Mouse (Mus musculus): ENCODE results near the gene Idua.

Gene Idua

GRCm38 (mm10) chr5:108693872-108694288 lies 33.7 kb downstream of the Idua start:
- ChIA-PET CTCF (interaction anchor here (0.5 to 3.8 kb wide), 21 partner anchors 9 to 869 kb away, joined by 3 to 28 read pairs (median 6); partner anchors contain the start of gene Dgkq (in 1 of the 4)), POLR2A (interaction anchor here in 3 of 4 experiments (0.5 to 6.0 kb wide), 39 partner anchors 9 to 1755 kb away, joined by 3 to 52 read pairs (median 5); partner anchors contain the start of genes Dgkq (in 3 of the 3), Idua (in 3 of the 3), Gak (in 2 of the 3) and Pcgf3 (in 2 of the 3))

GRCm38 (mm10) chr5:108694352-108695261 lies 34.5 kb downstream of the Idua start:
- CTCF ChIA-PET = interaction anchor here (0.8 to 3.8 kb wide), 14 partner anchors 9 to 859 kb away, joined by 3 to 28 read pairs (median 6); no protein-coding TSS in a partner anchor
- POLR2A ChIA-PET = interaction anchor here in 3 of 4 experiments (0.6 to 6.0 kb wide), 34 partner anchors 8 to 773 kb away, joined by 3 to 52 read pairs (median 5); partner anchors contain the start of genes Dgkq (in 3 of the 3), Idua (in 3 of the 3), Gak (in 2 of the 3) and Pcgf3 (in 2 of the 3)

GRCm38 (mm10) chr5:108695861-108696260 lies 35.7 kb downstream of the Idua start:
- CTCF ChIA-PET = interaction anchor here in 2 of 4 experiments (0.6 to 2.0 kb wide), 4 partner anchors 16 to 462 kb away, joined by 3 to 4 read pairs (median 4); partner anchors contain the start of gene Dgkq (in 1 of the 2)
- POLR2A ChIA-PET = interaction anchor here in 3 of 4 experiments (0.7 to 6.0 kb wide), 7 partner anchors 12 to 643 kb away, joined by 3 to 52 read pairs (median 3); partner anchors contain the start of genes Dgkq (in 2 of the 3) and Pcgf3 (in 1 of the 3)

- ChIA-PET CTCF (interaction anchor here in 2 of 4 experiments (0.6 to 2.0 kb wide), 3 partner anchors 17 to 463 kb away, joined by 3 to 4 read pairs (median 4); partner anchors contain the start of gene Dgkq (in 1 of the 2)), POLR2A (interaction anchor here in 3 of 4 experiments (0.5 to 1.0 kb wide), 5 partner anchors 69 to 644 kb away, joined by 3 to 6 read pairs (median 3); partner anchors contain the start of gene Pcgf3 (in 1 of the 3))
These were observed 36.4 kb downstream of the Idua start for GRCm38 (mm10) chr5:108696542-108696941.

- CTCF ChIA-PET = no interaction called here
- POLR2A ChIA-PET = interaction anchor here in 2 of 4 experiments (1.4 to 3.4 kb wide), 2 partner anchors 28 kb away, joined by 4 to 14 read pairs; partner anchors contain the start of gene Dgkq (in 2 of the 2)
These were observed 37.2 kb downstream of the Idua start for GRCm38 (mm10) chr5:108697341-108697753.

- POLR2A ChIA-PET = interaction anchor here in 2 of 4 experiments (0.9 to 3.4 kb wide), 10 partner anchors 9 to 672 kb away, joined by 3 to 14 read pairs (median 3); partner anchors contain the start of gene Dgkq (in 2 of the 2)
- CTCF ChIA-PET = interaction anchor here in 2 of 4 experiments (0.6 to 1.2 kb wide), 3 partner anchors 19 to 50 kb away, joined by 3 to 5 read pairs (median 3); no protein-coding TSS in a partner anchor
These were observed 40.2 kb downstream of the Idua start for GRCm38 (mm10) chr5:108700346-108700745.

- CTCF ChIA-PET = interaction anchor here in 1 of 4 experiments (0.5 to 1.2 kb wide), 2 partner anchors 18 to 22 kb away, joined by 3 to 5 read pairs; no protein-coding TSS in a partner anchor
- POLR2A ChIA-PET = interaction anchor here in 2 of 4 experiments (0.7 to 1.5 kb wide), 4 partner anchors 18 to 50 kb away, joined by 3 to 4 read pairs (median 3); no protein-coding TSS in a partner anchor
These were observed 41.4 kb downstream of the Idua start for GRCm38 (mm10) chr5:108701341-108702021.

GRCm38 (mm10) chr5:108703754-108704626 lies 43.9 kb downstream of the Idua start:
- ChIA-PET POLR2A (interaction anchor here in 3 of 4 experiments (0.6 to 2.2 kb wide), 7 partner anchors 9 to 73 kb away, joined by 3 to 7 read pairs (median 5); partner anchors contain the start of gene Dgkq (in 1 of the 3)), CTCF (interaction anchor here in 2 of 4 experiments (0.6 to 1.2 kb wide), 4 partner anchors 10 to 613 kb away, joined by 3 to 5 read pairs (median 4); no protein-coding TSS in a partner anchor)

- POLR2A ChIA-PET = interaction anchor here in 2 of 4 experiments (1.1 to 2.0 kb wide), 4 partner anchors 8 to 28 kb away, joined by 3 to 7 read pairs (median 4); no protein-coding TSS in a partner anchor
- CTCF ChIA-PET = interaction anchor here in 3 of 4 experiments (0.5 to 1.2 kb wide), 5 partner anchors 12 to 673 kb away, joined by 3 to 4 read pairs (median 3); no protein-coding TSS in a partner anchor
These were observed 47.6 kb downstream of the Idua start for GRCm38 (mm10) chr5:108707758-108708157.

- CTCF ChIA-PET = interaction anchor here in 3 of 4 experiments (0.5 to 1.7 kb wide), 4 partner anchors 19 to 65 kb away, joined by 3 to 7 read pairs (median 4); no protein-coding TSS in a partner anchor
- POLR2A ChIA-PET = interaction anchor here in 2 of 4 experiments (1.1 to 2.0 kb wide), 4 partner anchors 9 to 338 kb away, joined by 3 to 7 read pairs (median 4); no protein-coding TSS in a partner anchor
These were observed 48.3 kb downstream of the Idua start for GRCm38 (mm10) chr5:108708419-108708818.

- CTCF ChIA-PET = interaction anchor here in 2 of 4 experiments (0.6 to 1.7 kb wide), 2 partner anchors 18 to 1001 kb away, joined by 7 read pairs; no protein-coding TSS in a partner anchor
These were observed 49.0 kb downstream of the Idua start for GRCm38 (mm10) chr5:108708981-108709731.

GRCm38 (mm10) chr5:108711968-108712367 lies 51.8 kb downstream of the Idua start:
- ChIA-PET POLR2A (interaction anchor here in 1 of 4 experiments (0.6 kb wide), 1 partner anchor 919 kb away, joined by 3 read pairs; no protein-coding TSS in a partner anchor), CTCF (no interaction called here)

More at GRCm38 (mm10) chr5:108708981-108709731, 49.0 kb downstream of the Idua start:
- POLR2A ChIA-PET = interaction anchor here in 3 of 4 experiments (0.6 to 2.0 kb wide), 8 partner anchors 8 to 338 kb away, joined by 3 to 7 read pairs (median 3); no protein-coding TSS in a partner anchor

- ChIA-PET POLR2A (no interaction called here), CTCF (no interaction called here)
These were observed 53.0 kb downstream of the Idua start for GRCm38 (mm10) chr5:108713096-108713495.

- ChIA-PET POLR2A (no interaction called here), CTCF (interaction anchor here in 2 of 4 experiments (1.3 to 1.7 kb wide), 2 partner anchors 13 kb away, joined by 3 to 5 read pairs; no protein-coding TSS in a partner anchor)
These were observed 53.6 kb downstream of the Idua start for GRCm38 (mm10) chr5:108713691-108714090.

GRCm38 (mm10) chr5:108714149-108714548 lies 54.0 kb downstream of the Idua start:
- CTCF ChIA-PET = interaction anchor here in 2 of 4 experiments (1.3 to 1.7 kb wide), 2 partner anchors 13 kb away, joined by 3 to 5 read pairs; no protein-coding TSS in a partner anchor
- POLR2A ChIA-PET = no interaction called here
